Mouse (Mus musculus) hindbrain, embryonic 12.5 days (tissue): Measurements from ENCODE around the gene Ero1l. TPM values are rescaled to one million over a fixed set of nuclear protein-coding genes. Genes with fewer than 3 reads are reported as not detected.

Experiments
- ATAC-seq: fragments of 200-750 bp; cut with Nextera tagmentation; 2 replicates; pipeline ENCODE4 v1.8.0; 2017; ENCODE audit warnings: moderate TSS enrichment; ENCODE audit not compliant: low FRiP score
- H3K27ac ChIP-seq: fragments of 300-500 bp; sonication (generic); 2 replicates; pipeline ENCODE4 v1.5.1; 2016; ENCODE audit warnings: mild to moderate bottlenecking
- H3K27me3 ChIP-seq: fragments of 300-500 bp; sonication (generic); 2 replicates; pipeline ENCODE4 v1.6.1; 2016; ENCODE audit warnings: mild to moderate bottlenecking
- H3K36me3 ChIP-seq: fragments of 300-500 bp; sonication (generic); 2 replicates; pipeline ENCODE4 v1.6.1; 2016; ENCODE audit warnings: mild to moderate bottlenecking
- H3K4me1 ChIP-seq: fragments of 300-500 bp; sonication (generic); 2 replicates; pipeline ENCODE4 v1.6.1; 2016
- H3K4me2 ChIP-seq: fragments of 300-500 bp; sonication (generic); replicated peaks from 2 replicates; pipeline ENCODE4 v1.6.1; 2016; ENCODE audit warnings: mild to moderate bottlenecking
- H3K4me3 ChIP-seq: fragments of 300-500 bp; sonication (generic); 2 replicates; pipeline ENCODE4 v1.5.1; 2016; ENCODE audit warnings: mild to moderate bottlenecking
- H3K9ac ChIP-seq: fragments of 300-500 bp; sonication (generic); 2 replicates; pipeline ENCODE4 v1.6.1; 2016; ENCODE audit warnings: mild to moderate bottlenecking, moderate library complexity
- H3K9me3 ChIP-seq: fragments of 300-500 bp; sonication (generic); replicated peaks from 2 replicates; pipeline ENCODE4 v1.6.1; 2016; ENCODE audit warnings: mild to moderate bottlenecking
- WGBS: fragments of 180-500 bp; shearing (Covaris S2); methylation state at CpG from one replicate; pipeline ENCODE4 v1.1.7; 2016; 5-methylcytosine and 5-hydroxymethylcytosine counted together
- polyA plus RNA-seq: library from polyadenylated mRNA; unstranded; fragments of >200 nt; fragmentation: Nextera tagmentation; extraction: Ambion mirVana; gene quantifications from 2 replicates; pipeline ENCODE4 v1.2.1, GENCODE M21; 2016

Gene Ero1l
- polyA plus RNA-seq, 1 experiment from 2014 or later, result 40.9 TPM

DNA sequence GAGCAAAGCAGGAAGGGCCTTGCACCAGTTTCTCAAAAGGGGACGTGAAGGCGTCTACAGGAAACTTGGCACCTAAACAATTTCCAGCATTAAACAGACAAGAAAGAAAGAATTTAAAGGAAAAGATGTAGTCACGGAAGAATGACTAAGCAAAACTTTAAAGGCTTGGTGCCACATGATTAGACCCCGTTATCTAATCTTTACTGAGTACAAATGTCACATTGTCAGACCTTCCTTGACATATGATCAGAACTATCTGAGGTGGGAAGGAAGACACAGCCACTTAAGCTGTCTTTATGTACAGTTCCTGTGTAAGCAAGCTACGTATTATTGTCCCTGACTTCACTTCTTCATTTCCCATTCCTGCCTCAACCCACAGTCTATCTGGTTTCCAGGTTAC lies 3.1 kb upstream of the Ero1l start:
- ATAC-seq, result no peak
- no peak overlapping the region for H3K4me3 ChIP-seq

DNA sequence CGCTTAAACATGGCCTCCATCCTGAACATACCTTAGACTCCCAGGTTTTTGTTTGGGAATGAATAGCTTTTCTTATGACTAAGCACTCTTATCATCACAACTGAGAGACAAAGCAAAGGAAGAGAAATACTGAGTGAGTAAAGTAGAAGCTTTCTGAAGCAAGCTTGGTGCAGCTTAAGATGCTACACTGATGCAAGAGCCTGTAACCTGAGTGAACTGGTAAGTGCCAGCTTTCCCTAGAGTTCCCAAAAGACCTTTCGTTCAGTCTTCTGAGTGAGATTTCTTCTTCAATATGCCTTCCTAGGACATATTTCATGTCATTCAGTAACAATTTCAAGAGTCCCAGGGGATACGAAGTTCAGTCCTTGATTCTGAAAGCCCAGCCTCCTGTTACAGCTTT lies 2.5 kb upstream of the Ero1l start:
- Histone ChIP-seq H3K27ac (no peak overlapping the region), H3K36me3 (no peaks in the 10 kb centered on the region), H3K9me3 (no peaks in the 10 kb centered on the region), H3K27me3 (no peaks in the 10 kb centered on the region), H3K9ac (no peak overlapping the region), H3K4me1 (peaks cover 11% of the 10 kb centered on the region; the same call in 1 of the 2 replicates), H3K4me3 (no peak overlapping the region), H3K4me2 (no peak overlapping the region)
- ATAC-seq, result no peak
- WGBS, result 82% methylated on average over 3 of the region's 3 CpGs

More for the DNA sequence above, 3.1 kb upstream of the Ero1l start:
- H3K36me3 ChIP-seq, result no peaks in the 10 kb centered on the region
- H3K27me3 ChIP-seq, result no peaks in the 10 kb centered on the region
- no peaks in the 10 kb centered on the region for H3K9me3 ChIP-seq
- WGBS, result 86% methylated on average over 5 of the region's 5 CpGs
- no peak overlapping the region for H3K9ac ChIP-seq
- H3K4me2 ChIP-seq, result no peak overlapping the region
- no peak overlapping the region for H3K27ac ChIP-seq
- H3K4me1 ChIP-seq, result peaks cover 11% of the 10 kb centered on the region; the same call in 1 of the 2 replicates

DNA sequence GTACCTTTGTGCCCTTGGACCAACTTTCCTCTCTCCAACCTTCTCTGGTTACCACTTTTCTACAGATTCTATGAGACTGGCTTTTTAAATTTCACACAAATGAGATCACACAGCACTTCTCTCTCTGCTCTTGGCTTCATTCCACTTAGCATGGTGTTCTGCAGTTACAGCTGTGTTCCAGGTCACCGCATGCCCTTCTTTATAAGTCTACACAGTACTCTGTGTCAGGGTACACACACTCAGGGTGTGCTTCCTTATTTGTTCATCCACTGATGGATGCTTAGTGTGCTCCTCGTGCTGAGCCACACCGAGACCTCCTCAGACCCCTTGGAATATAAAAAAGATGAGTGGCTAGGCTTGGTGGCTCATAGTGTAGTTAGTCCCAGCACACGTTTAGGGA lies 1.5 kb upstream of the Ero1l start:
- no peak for ATAC-seq
- Histone ChIP-seq H3K27ac (no peak overlapping the region), H3K4me1 (peaks cover 8% of the 10 kb centered on the region; the same call in 1 of the 2 replicates), H3K36me3 (no peaks in the 10 kb centered on the region), H3K4me2 (no peak overlapping the region), H3K9ac (no peak overlapping the region), H3K4me3 (no peak overlapping the region), H3K9me3 (no peaks in the 10 kb centered on the region), H3K27me3 (no peaks in the 10 kb centered on the region)
- WGBS, result 84% methylated on average over 4 of the region's 4 CpGs

DNA sequence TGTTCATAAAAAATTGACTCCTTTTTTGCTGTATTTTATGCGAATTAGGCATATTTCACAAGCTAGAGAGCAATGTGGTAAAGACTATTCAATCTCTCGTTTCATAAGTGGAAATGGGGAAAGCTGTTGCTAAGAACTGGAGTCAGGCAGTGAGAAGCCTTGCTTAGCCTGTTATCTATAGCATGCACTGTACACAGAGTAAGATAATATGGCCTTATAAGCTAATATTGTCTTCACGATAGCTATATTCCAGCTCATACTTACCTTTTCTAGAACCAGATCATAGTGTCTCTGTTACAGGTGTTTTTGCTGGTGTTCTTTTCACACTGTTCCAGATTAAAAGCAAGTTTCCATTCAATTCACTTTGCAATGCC lies 653 bp upstream of the Ero1l start:
- Histone ChIP-seq H3K4me1 (peaks cover 8% of the 10 kb centered on the region; the same call in 1 of the 2 replicates), H3K36me3 (no peaks in the 10 kb centered on the region), H3K27me3 (no peaks in the 10 kb centered on the region), H3K27ac (no peak overlapping the region), H3K4me2 (peak overlapping the region; percentile 60), H3K9ac (no peak overlapping the region), H3K4me3 (no peak overlapping the region), H3K9me3 (no peaks in the 10 kb centered on the region)
- ATAC-seq, result no peak
- WGBS, result 65% methylated on average over 3 of the region's 3 CpGs

DNA sequence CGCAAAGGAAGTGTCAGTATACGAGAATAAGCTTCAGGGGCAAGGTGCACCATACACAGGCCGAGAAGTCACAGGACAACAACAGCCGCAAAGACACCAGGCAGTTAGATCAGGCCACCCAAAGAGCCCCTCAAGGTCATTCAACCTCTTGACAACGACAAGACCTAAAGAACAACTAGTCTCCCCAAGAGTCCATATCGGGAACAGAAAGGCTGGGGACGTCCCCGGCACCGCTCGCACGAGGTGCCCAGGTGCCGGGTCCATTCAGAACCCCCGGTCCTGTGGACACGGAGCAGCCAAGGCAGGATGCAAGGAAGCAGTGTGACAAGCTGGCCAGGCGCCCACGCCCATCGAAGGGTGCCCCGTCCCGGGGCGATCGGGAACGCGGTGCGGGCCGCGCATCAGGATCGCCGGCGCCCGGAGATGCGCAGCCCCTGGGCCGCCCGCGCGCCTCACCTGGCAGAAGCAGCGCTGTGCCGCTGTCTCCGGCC lies 605 bp downstream of the Ero1l start:
- peak overlapping the region; percentile 60 for H3K4me2 ChIP-seq
- H3K4me3 ChIP-seq, result peak overlapping the region; percentile 89
- no peaks in the 10 kb centered on the region for H3K9me3 ChIP-seq
- under 1% methylated on average over 24 of the region's 38 CpGs for WGBS
- H3K4me1 ChIP-seq, result peaks cover 8% of the 10 kb centered on the region; the same call in 1 of the 2 replicates
- H3K27ac ChIP-seq, result peak overlapping the region; percentile 95
- H3K27me3 ChIP-seq, result no peaks in the 10 kb centered on the region
- no peaks in the 10 kb centered on the region for H3K36me3 ChIP-seq
- peak overlapping the region; percentile 95 for H3K9ac ChIP-seq
- ATAC-seq, result peak; percentile 83; the same call in 1 of the 2 replicates

DNA sequence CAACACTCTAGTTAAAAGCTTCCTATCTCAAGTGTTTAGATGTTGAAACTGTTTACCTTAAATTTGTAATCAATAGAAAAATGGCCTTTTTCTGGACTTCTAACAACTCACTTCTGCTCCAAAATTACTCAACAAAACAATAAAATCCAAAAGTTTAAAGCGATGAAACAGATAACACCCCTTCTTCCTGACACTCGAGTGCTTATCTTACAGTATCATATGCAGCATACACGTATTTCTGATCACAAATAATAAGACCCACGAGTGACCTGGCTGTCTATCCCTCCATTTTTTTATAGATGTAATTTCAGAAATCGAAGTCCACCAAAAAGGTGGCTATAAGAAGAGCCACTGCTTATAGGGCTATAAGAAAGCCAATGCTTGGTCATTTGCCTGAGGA lies 1.6 kb downstream of the Ero1l start:
- H3K4me1 ChIP-seq, result peaks cover 8% of the 10 kb centered on the region; the same call in 1 of the 2 replicates
- 0 out of 2 replicates have a peak overlapping the region, but pooled peaks have one; percentile 43 for H3K9ac ChIP-seq
- no peaks in the 10 kb centered on the region for H3K9me3 ChIP-seq
- H3K4me3 ChIP-seq, result peak overlapping the region; percentile 89
- 87% methylated on average over 5 of the region's 5 CpGs for WGBS
- no peaks in the 10 kb centered on the region for H3K36me3 ChIP-seq
- ATAC-seq, result no peak
- no peak overlapping the region for H3K27ac ChIP-seq
- peak overlapping the region; percentile 60 for H3K4me2 ChIP-seq
- no peaks in the 10 kb centered on the region for H3K27me3 ChIP-seq

DNA sequence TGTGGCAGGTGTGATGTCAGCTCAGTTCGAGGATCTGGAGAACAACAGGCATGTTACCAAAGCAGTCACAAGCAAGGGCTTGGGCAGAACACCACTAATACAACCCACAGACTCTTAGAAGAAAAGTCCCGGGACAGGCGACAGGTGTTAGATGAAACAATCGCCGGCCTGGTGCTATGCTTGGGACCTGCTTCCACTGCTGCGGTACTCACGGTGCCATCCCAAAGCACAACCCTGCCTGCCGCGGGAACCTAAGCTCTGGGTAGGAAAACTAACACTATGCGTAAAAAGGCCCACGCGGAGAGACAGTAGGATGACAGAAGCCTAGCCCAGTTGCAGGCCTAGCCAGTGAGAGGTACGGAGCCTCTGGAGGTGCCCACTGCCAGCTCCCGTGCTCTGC lies 8.5 kb downstream of the Ero1l start:
- H3K4me3 ChIP-seq, result no peak overlapping the region
- no peak overlapping the region for H3K9ac ChIP-seq
- H3K27ac ChIP-seq, result no peak overlapping the region
- WGBS, result 92% methylated on average over 14 of the region's 14 CpGs
- no peaks in the 10 kb centered on the region for H3K27me3 ChIP-seq
- no peaks in the 10 kb centered on the region for H3K9me3 ChIP-seq
- peaks cover under 1% of the 10 kb centered on the region; the same call in 1 of the 2 replicates for H3K36me3 ChIP-seq
- no peak overlapping the region for H3K4me2 ChIP-seq
- H3K4me1 ChIP-seq, result no peaks in the 10 kb centered on the region
- no peak for ATAC-seq

DNA sequence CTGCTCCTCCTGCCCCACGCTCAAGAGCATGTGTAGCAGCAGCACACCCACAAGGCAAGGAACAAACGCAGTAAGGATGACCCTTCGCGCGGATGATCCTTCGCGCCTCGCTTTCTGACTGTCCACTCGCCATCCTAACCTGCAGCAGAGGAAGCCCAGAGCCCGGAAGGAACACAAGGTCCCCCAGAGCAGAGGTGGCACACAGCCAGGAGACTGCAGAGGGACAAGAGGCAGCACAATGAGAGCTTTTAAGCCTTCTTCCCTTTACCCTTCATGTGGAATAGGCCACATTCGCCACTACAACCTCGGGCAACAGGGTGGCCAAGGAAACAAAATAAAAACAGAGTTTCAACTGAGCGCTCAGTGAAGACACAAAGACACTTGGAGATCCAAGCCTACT lies 8.9 kb downstream of the Ero1l start:
- Histone ChIP-seq H3K36me3 (peaks cover 3% of the 10 kb centered on the region; the same call in 1 of the 2 replicates), H3K4me2 (no peak overlapping the region), H3K27me3 (no peaks in the 10 kb centered on the region), H3K4me1 (no peaks in the 10 kb centered on the region), H3K4me3 (no peak overlapping the region), H3K9ac (no peak overlapping the region), H3K27ac (no peak overlapping the region), H3K9me3 (no peaks in the 10 kb centered on the region)
- ATAC-seq, result no peak
- 89% methylated on average over 13 of the region's 13 CpGs for WGBS

DNA sequence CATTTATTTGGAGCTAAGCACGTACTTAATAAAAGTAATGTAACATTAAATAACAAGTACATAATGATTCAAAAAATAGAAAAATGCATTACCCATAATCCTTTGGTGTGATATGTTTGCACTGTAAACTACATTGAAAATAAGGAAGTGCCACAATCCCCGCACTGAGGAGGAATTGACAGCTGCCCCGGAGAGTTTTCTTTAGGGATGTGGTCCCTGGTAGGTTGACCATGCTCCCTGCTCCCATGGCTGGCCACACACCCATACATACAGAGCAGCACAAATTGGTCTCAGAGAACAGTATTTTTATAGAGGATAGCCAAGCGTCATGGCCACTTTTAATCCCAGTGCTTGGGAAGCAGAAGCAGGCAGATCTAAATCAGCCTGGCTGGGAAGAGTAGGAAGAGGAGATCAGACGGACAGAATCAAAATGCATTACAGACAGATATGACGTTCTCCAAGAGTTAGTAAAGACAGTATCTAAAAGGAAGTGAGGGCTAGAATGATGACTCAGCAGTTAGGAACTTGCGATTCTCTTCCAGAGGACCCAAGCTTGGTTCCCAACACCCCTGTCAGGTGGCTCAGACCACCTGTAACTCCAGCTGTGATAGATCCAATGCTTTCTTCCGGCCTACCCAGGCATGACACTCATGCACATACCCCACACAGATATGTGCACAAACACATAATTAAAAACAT lies 10.8 kb downstream of the Ero1l start:
- Histone ChIP-seq H3K27ac (no peak overlapping the region), H3K27me3 (no peaks in the 10 kb centered on the region), H3K4me1 (no peaks in the 10 kb centered on the region), H3K4me2 (no peak overlapping the region), H3K9me3 (no peaks in the 10 kb centered on the region), H3K4me3 (no peak overlapping the region), H3K9ac (no peak overlapping the region), H3K36me3 (peaks cover 6% of the 10 kb centered on the region; the same call in 1 of the 2 replicates)
- ATAC-seq, result no peak
- WGBS, result 91% methylated on average over 8 of the region's 8 CpGs

DNA sequence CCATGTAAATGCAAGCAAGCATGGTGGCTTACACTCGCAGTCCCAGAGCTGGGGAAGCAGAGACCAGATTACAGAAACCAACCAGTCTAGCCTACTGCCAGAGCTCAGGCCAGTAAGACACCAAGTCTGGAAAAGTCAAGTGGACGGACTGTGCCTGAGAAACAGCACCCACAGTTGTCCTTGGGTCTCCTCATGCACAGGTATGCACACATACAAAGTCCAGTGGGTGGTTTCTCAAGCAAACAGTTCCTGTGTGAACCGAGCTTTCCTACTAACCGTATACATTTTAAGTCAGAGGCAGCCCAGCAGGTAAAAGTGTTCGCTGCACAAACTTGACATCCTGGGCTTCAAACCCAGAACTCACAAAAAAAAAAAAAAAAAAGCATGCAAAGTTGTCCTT lies 12.7 kb downstream of the Ero1l start:
- 94% methylated on average over 5 of the region's 5 CpGs for WGBS
- Histone ChIP-seq H3K4me1 (no peaks in the 10 kb centered on the region), H3K27ac (no peak overlapping the region), H3K36me3 (peaks cover 6% of the 10 kb centered on the region; the same call in 1 of the 2 replicates), H3K27me3 (peaks cover 4% of the 10 kb centered on the region; the same call in 1 of the 2 replicates), H3K9me3 (no peaks in the 10 kb centered on the region), H3K4me2 (no peak overlapping the region), H3K9ac (no peak overlapping the region), H3K4me3 (no peak overlapping the region)
- ATAC-seq, result no peak

DNA sequence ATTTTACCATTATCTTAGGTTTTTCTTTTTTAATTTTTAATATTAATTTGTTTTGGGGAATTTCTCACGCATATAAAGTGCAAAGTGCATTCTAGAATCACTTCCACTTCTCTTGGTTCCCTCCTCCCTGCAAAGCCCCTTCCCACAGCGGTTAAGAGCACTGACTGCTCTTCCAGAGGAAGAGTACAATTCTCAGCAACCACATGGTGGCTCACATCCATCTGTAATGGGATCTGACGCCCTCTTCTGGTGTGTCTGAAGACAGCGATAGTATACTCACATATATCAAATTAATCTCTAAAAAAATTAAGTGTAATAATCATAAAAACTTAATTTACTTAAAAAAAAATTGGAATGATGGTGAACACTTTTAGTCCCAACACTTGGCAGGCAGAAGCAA lies 14.2 kb downstream of the Ero1l start:
- Histone ChIP-seq H3K36me3 (peaks cover 13% of the 10 kb centered on the region), H3K27ac (no peak overlapping the region), H3K27me3 (peaks cover 4% of the 10 kb centered on the region; the same call in 1 of the 2 replicates), H3K9me3 (no peaks in the 10 kb centered on the region), H3K4me1 (no peaks in the 10 kb centered on the region), H3K4me2 (no peak overlapping the region), H3K4me3 (no peak overlapping the region), H3K9ac (no peak overlapping the region)
- 63% methylated on average over 4 of the region's 4 CpGs for whole genome bisulfite sequencing
- peak; percentile 68; the same call in 1 of the 2 replicates for ATAC-seq

DNA sequence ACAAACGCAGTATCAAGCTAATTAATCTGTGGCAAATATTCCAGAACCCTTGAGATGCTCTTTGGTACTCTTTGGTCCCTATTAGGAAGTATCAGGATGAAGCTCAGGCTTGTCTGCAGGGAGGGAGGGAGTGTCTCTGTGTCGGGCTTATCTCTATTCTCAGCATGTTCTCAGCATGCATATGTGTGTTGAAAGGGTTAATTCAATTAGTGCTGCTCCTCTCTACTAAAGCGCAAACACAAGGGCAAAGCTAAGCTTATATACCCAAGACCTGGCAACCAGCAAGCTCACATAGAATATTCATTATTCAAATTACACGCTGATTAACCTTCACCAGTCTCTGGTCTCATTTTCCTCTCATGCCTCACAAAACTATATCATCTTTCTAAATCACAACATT lies 14.6 kb downstream of the Ero1l start:
- 38% methylated on average over 4 of the region's 4 CpGs for WGBS
- Histone ChIP-seq H3K4me2 (no peak overlapping the region), H3K27ac (no peak overlapping the region), H3K9ac (no peak overlapping the region), H3K4me3 (no peak overlapping the region), H3K9me3 (no peaks in the 10 kb centered on the region), H3K36me3 (peaks cover 17% of the 10 kb centered on the region), H3K27me3 (peaks cover 4% of the 10 kb centered on the region; the same call in 1 of the 2 replicates), H3K4me1 (no peaks in the 10 kb centered on the region)
- peak; percentile 84 for ATAC-seq

DNA sequence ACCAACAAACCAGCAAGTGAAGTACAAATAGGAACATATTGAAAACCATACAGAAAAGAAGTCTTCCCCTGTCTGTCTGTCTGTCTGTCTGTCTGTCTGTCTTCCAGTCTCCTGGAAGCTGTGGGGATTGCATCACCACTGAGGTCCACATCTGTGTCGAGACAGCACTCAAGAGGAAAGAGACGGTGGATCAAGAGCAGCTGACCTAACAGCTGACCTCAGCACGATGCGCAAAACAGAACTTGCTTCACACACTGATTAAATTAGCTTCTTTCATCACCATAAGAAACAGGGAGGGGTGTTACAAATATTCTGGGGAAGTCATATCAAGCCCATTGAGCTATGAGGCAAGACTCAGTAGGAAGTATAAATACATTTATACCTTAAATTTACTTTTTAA lies 27.0 kb downstream of the Ero1l start:
- H3K27ac ChIP-seq, result no peak overlapping the region
- no peak overlapping the region for H3K4me2 ChIP-seq
- no peaks in the 10 kb centered on the region for H3K9me3 ChIP-seq
- no peak overlapping the region for H3K9ac ChIP-seq
- no peaks in the 10 kb centered on the region for H3K4me1 ChIP-seq
- 75% methylated on average over 4 of the region's 4 CpGs for WGBS
- peaks cover 19% of the 10 kb centered on the region for H3K36me3 ChIP-seq
- H3K4me3 ChIP-seq, result no peak overlapping the region
- no peaks in the 10 kb centered on the region for H3K27me3 ChIP-seq
- ATAC-seq, result no peak
